Mouse (Mus musculus) T-helper 17 cell (primary cell): ENCODE data around the gene Fntb.

Experiments
- in situ Hi-C, 2 experiments: fragments of 300-600 bp; cut with MboI, MseI; formaldehyde crosslinking; loops; 1 replicate in 1 of 2; 2 replicates in 1 of 2; pipeline ENCODE4 v1.15.1; 2025; ENCODE audit warnings: high pct_unique_total_duplicates in 2 of 2

Gene Fntb

DNA sequence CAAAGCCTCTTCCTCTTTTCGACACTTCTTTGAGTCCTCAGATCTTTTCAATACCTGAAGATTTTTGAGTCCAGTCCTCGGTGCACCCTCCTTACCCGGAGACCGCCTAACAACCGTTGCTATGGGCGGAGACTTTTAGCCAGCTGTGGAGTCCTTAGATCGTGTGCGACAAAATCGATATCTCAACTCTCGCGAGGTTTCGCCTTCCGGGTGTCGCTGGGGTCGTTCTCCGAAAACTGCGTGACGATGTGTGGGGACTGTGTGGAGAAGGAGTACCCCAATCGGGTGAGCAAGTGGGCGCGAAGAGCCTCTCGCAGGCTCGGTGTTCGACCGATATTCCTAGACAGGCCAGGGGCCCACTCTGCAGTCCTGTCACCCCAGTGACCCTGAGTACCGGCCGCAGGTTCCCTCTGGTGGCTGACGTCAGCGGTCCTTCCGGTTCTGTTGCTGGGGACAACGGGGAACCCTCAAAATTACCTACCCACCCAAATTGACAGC lies at the start of gene Fntb, which contains the start of gene Churc1:
Gene Fntb, plus strand, starts transcription at position 236 of the 498 bp plus-strand sequence.
Gene Churc1, plus strand, starts transcription at position 185 of the 498 bp plus-strand sequence.
- in situ Hi-C loops: loop anchor here in 1 of 2 experiments (5.0 kb wide), 1 partner anchor 72 kb away; no protein-coding TSS in a partner anchor

DNA sequence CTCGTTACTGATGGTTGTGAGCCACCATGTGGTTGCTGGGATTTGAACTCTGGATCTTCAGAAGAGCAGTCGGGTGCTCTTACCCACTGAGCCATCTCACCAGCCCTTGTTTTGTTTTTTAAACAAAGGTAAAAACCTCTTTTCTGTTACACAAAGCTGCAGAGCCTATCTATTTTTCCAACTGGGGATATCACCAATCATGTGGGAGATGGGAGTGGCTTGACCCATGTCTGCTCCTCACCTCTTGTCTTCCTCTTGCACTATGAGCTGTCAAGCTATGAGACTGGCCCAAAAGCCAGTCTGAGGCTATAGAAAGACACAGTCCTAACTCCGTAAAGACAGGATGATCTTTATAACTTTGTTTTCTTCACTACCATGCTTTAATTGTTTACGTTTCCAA lies 47.0 kb upstream of the Fntb start:
- in situ Hi-C loops: no loop called here

DNA sequence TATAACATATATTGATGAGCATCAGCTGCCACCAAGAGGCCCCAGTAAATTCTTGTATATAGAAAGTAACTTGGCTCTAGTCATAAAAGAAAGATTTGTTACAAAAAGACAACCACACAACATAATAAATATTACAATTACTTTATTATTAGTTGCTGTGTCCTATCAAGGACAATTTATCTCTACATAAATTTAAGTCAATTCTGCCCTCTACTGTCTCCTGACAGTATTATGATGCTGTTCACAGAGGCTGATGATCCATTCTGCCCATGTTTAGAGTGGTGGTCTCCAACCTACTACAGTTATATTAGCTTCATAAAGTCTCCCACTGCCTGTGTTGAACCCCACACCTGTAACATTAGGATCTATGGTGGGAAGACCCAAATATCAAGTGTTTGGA lies 44.8 kb upstream of the Fntb start:
- in situ Hi-C loops: loop anchor here (5.0 kb wide), 1 partner anchor 73 kb away; no protein-coding TSS in a partner anchor

DNA sequence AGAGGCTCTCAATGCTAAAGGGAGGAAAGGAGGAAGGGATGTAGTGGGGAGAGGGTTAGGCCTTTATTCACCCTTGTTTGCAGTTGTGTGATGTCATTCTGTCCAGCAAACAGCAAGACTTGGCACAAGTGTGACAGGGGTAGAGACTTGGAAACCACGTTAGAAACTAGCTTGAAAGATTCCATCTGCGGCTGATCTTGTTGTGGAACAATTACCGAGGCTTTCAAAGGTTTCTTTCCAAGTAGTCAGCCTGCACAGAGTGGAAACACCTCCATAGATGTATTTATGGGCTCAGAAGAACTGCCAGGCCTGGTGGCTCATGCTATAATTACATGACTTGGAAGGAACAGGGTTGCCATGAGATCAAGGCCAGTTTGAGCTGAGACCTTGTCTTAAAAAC lies 43.4 kb upstream of the Fntb start:
- in situ Hi-C loops: loop anchor here (5.0 kb wide), 1 partner anchor 75 kb away; no protein-coding TSS in a partner anchor

DNA sequence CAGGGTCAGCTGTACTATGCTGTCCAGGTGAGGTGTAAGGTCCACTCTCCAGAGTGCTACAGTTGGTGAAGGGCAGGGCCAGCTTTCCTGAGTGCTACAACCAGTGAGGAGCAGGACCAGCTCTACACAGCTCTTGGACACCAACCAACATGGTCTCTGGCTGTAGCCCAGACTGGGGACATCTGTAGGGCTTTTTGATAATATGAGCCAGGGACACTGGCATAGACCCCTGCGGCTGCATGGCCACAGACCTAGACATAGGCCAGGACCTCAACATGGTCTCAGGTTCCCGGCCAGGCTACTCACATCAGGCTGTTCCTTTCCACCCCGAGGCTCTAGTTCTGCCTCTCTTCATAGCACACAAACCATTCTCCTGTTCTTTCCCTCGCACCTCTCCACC lies 37.4 kb upstream of the Fntb start:
- in situ Hi-C loops: no loop called here

DNA sequence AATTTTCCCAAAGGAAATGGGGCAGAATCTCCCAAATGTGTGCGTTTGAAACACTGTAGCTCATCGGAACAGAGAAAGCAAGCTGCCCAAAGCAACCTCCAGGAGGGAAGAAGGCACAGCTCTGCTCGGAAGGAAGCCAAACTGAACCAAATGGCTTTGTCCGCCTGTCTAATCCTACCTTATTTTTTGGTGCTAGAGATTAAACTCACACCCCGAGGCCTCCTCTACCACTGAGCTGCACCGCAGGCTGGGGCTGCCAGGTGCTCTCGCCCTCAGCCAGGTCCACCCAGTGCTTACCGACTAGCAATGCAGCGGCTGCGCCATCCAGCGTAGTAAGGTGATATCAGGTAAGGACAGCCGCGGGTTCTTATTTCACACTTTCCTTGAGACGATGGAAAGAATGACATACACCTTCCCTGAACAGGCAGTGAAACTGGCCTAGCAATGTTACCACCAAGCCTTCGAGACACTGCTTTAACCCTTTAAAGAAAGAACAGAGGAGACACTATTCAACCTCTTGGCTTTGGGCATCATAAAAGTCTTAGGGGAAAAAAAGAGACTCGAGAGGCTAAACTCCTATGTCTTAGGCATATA lies 14.4 kb upstream of the Fntb start:
- in situ Hi-C loops: no loop called here

DNA sequence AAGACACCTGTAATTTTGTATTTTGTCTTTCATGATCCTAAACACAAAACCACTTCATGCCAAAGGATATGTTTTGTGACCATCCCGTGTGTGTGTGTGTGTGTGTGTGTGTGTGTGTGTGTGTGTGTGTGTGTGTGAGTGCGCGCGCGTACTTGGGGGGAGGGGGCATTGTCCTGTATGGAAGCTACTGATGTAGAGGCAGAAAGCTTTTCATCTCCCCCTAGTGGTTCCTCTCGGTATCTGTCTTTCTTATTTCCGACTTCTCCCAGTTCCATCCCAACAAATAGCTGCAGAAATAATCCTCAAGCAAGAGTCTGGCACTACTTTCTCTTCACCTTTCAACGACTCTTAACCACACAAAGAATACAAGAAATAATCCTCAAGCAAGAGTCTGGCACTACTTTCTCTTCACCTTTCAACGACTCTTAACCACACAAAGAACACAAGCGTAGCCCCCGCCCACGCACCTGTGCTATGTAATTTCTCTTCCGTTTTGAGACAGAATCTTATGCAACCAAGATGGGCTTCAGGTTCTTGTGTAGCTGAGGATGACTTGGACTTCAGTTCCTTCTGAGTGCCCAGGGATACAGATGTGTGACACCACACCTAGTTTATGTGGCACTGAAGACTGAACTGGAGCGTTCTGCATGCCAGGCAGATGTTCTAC lies 12.6 kb upstream of the Fntb start:
- in situ Hi-C loops: no loop called here

DNA sequence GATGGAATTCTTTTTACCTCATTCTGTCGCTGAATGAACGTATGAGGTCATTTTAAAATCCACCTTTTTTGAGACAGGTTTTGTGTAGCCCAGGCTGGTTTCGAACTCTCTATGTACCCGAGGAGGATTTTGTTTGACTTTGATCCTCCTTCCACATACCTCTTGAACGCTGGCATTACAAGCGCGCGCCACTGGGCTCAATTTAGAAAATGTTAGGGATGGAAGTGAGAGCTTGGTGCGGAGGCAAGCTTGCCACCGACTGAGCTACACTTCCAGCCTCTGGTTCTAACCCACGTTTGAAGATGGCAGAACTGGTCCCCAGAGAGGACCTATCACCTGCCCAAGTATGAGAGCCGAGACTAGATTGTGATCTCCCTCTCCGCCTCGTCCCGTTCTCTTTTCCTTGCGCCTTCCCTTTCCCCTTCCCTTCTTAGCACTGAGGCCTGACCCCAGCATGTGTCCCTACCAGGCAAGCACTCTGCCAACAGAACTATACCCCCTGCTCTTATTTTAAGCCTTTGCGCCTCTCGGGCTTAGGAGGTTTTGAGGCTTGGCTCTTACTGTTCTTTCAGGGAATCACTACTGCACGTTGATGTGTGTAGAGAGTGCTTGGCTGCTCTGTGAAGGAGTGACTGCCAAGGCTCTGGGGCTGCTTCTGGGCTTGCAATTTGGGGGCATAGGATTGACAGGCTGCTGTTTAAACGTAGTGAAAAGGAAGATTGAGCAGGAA lies 677 bp downstream of the Fntb start:
- in situ Hi-C loops: loop anchor here in 1 of 2 experiments (5.0 kb wide), 1 partner anchor 71 kb away; no protein-coding TSS in a partner anchor

DNA sequence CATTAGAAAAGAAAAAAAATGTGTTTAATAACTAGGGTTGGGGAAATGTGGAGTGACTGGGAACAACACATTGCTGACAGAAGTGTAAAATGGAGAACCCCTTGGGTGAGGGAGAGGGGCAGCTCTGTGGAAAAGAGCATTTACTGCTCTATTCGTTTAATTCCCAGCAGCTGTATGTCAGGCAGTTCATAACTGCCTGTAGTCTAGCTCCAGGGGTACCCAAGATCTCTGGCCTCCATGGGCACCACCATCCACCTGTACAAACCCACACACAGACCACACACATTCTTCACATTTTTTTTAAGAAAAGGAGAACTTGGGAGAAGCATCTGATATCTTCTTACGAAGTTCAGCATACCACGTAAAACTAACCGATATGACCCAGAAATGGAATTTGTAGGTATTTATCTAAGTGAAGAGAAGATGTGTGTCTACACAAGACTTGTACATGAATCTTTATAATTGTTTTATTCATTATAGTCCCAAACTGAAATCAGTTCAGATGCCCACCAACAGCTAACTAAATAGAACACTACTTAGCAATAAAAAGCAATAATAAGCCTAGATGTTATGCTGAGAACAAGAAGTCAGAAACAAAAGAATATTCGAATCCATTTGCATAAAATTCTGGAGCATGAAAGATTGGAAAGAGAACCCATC lies 5.6 kb downstream of the Fntb start:
- in situ Hi-C loops: no loop called here

DNA sequence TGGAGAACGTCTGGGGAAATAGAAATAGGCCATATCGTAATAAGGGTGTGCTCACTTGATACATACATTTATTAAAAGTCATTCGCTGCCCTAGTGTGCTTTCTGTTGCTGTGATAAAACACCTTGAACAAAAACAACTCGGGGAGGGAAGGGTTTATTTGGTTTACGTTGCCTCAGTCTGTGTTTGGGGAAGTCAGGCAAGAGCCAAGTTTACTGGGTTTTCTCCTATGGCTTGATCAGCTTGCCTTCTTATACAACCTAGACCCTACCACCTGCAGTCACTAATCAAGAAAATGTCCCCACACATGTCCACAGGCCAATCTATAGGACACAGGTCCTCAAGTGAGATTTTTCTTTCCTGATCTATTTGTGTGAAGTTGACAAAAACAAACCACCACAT lies 6.2 kb downstream of the Fntb start:
- in situ Hi-C loops: no loop called here

DNA sequence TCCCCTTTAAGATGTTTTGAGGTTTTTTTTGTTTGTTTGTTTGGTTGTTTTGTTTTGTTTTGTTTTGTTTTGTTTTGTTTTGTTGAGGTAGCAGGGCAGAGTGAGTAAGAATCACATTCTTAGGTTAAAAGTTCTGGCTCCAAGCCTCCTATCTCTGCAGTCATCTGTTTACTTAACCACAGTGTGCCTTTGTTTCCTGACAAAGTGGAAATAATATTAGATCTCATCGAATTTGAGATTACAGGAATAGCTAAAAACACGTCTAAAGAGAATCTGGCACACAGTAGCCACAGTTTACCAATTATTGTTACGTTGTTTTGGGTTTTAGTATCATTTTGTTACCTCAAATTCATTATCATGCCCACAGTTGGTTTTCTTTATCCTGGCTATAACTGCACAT lies 9.3 kb downstream of the Fntb start:
- in situ Hi-C loops: no loop called here

DNA sequence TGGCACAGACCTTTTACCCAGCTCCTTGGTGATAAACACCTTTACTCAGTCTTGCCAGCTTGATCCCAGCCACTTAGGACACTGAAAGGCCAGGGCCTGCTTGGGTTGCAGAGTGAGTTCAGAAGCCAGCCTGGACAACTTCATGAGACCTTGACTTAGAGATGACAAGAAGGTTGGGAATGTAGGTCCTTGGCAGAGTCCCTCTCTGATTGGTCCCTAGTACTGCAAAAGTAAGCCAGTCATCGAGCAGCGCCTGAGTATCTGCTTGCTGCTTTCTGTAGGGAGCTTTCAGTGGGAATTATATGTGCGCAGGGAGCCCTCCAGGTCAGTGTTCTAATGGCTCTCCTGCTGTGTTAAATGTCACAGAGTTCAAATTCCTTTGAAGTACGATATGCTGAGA lies 9.7 kb downstream of the Fntb start:
- in situ Hi-C loops: no loop called here

DNA sequence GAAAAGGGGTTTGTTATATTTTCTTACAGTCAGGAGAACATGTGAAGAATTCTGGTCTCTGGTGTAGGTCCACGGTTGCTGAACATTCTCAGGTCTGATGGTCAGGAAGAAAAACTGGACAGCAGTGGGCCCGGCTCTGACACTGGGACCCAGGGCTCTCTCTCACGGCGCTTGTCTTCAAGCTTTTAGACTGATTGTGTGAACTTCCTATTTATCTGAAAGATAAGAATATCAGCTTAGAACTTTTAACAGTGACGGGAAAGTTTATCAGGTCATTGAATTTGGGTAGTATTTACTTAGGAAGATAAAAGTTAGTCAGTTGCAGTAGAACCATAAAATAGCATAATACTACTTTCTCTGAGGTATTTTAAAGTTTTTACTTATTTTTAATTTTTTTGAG lies 11.5 kb downstream of the Fntb start:
- in situ Hi-C loops: no loop called here

DNA sequence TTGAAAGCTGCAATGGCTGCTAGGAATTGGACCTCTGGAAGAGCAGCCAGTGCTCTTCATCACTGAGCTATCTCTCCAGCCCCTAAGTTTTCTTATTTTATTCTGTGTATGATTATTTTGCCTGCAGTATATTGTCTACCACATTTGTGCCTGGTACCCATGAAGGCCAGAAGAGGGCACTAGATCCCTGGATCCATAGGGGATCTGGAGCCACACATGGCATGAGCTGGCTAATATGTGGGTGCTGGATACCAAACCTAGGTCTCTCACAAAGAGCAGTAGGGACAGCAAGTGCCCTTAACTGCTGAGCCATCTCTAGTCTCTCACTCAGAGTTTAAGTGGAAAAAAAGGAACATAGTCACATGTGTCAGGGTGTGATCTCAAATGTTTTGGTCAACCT lies 12.5 kb downstream of the Fntb start:
- in situ Hi-C loops: no loop called here

DNA sequence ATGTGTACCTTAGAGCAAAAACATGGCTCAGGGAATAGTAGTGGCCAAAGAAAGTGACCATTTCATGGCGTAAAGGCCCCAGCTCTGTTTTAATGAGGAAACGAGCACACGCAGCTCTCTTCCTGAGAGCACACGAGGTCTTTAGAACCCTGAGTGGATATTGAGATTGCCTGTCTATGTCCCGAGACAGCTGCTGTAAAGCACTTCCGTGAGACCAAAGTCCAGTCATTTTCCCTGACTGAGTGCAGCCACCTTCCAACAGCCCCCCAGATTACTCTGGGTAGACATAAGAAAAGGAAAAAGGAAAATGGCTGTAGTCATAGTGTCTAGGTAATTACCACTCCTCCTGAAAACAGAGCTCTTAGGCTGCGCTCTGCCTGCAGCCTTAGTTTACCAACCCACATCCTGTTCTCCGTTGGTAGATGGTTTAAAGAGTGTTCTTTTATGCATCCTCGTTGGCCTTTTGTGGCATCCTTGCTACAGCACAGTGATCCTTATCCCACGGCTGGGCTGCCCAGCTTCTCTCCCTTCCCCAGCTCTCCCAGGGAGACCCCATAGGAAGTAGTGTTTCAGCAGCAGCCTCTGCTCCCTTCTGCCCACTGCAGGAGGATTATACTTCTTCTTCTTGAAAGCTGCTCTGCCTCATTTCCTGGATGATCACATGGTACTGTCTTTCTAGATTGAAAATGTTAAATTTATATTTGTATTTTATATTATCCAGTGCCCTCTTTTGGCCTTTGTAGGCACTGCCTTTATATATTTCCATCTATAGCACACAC lies 13.1 kb downstream of the Fntb start:
- in situ Hi-C loops: no loop called here

DNA sequence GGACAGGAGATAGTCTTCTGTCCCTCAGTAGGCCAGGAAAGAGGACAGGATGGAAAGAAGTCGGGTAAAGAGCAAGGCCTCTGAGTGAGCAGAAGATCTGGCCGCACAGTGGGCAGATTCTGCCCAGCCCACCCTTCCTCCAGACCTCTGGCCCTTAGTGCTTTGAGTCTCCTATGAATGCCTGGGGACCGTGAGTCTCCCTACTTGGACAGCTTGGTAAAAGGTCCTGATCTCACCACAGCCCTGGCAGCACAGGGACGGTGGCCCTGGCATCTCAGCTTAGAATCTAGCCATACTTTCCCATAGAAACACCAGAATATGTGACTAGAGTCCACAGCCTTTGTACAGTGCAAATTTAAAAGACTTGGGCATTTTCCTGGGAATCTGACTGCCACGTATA lies 14.6 kb downstream of the Fntb start:
- in situ Hi-C loops: loop anchor here (5.0 to 10.0 kb wide), 2 partner anchors 42 to 135 kb away; partner anchors contain the start of gene Rab15 (in 1 of the 2)

DNA sequence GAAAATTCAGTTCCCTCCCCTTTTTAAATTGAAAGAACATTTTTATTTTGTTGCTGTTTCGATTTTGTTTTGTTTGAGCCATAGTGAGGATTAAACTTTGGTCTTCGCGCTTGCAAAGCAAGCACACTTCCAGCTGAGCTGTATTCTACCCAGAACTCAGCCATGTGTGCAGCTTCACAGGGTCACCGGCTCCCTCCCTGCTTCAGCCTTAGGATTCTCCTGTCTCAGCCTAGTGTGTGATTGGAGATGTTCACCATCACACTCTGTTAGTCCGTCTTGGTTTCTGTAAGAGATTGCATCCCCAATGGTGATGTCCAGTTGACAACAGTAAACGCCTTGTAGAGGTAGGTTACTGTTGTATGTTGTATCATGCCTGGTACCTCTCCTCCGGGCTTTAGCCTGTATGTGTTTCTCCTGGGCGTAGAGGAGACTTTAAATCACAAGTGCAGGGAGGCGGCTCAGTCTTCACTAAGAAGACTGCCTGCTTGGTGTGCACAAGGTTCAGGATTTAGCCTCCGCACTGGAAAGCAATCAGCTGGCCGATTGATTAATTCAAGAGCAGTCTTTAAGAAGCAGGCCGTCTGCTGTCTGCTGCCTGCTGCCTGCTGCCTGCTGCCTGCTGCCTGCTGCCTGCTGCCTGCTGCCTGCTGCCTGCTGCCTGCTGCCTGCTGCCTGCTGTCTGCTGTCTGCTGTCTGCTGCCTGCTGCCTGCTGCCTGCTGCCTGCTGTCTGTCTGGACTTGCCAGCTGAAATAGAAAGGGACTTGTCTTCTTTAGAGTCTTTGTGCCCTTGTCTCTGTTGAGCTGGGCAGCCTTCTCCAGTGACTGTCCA lies 15.5 kb downstream of the Fntb start:
- in situ Hi-C loops: loop anchor here (5.0 to 10.0 kb wide), 2 partner anchors 41 to 136 kb away; partner anchors contain the start of gene Rab15 (in 1 of the 2)

DNA sequence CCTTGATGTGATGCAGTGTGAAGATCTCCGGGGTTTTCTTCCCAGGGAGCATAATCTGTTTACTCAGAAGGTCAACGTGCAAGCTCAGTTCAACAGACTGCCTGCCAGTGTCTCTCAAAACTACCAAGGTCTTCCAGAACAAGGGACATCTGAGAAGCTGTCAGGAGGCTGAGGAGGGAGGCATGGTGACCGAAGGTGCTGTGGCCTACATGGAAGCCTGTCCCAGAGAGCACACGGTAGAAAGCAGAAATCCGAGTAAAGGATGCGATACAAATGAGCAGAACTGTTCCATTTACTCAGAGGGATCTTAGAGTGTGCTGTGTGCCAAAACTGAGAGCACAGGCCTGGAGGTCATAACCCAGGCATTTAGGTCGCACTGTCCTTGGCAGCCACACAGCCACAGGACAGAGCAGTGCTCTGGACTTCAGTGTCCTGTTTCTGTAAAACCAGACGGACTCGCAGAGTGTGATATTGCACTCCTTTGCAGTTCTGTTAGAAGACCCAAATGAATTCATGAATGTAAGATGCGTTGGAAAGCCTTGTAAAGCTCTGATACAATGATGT lies 18.7 kb downstream of the Fntb start:
- in situ Hi-C loops: loop anchor here (5.0 to 10.0 kb wide), 2 partner anchors 38 to 139 kb away; partner anchors contain the start of gene Rab15 (in 1 of the 2)

DNA sequence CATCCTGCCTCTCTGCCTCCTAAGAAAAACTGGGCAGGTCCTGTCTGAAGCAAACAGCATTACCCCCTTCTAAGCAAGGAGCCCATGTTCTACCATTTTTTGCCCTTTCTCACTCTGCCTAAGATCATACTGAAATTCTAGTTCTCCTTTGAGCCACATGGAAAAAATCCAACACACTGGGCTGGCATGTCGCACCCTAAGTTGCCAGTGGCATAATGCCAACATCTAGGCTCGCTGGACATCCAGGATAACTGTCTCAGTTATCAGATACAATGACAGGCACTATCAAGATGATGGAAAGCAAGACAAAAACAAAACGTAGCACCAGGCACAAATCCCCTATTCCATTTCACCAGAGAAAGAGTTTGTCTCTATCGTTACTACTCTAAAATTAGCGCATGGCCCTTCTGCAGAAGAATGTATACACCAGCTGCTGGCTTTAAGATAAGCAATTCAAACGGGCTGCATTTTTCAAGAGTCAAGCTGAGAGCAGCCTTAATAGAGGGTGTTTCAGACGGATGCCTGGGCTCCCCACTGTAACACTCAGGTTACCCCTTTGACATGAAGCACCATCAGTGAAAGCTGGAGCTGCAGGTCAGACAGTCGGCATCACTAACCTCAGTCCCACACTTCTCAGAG lies 25.2 kb downstream of the Fntb start:
- in situ Hi-C loops: no loop called here
